Mouse (Mus musculus) v-Abl transformed pro-B cells (cell line): ENCODE results near the gene Gm5901.

Source experiments
- in situ Hi-C, 2 experiments: fragments of 400-800 bp; cut with MboI; formaldehyde crosslinking; loops; one replicate each; pipeline ENCODE4 v1.15.1; 2025; ENCODE audit not compliant: unreplicated experiment in 2 of 2

The Gm5901 gene

GRCm38 (mm10) chr7:105399058-105399934, 24.5 kb downstream of the Gm5901 start:
- in situ Hi-C loops = loop anchor here in 1 of 2 experiments (25.0 kb wide), 2 partner anchors 838 to 1212 kb away; partner anchors contain the start of genes Olfr648 and Olfr649

- in situ Hi-C loops = loop anchor here (10.0 to 25.0 kb wide), 5 partner anchors 212 to 1213 kb away; partner anchors contain the start of genes Hpx (in 1 of the 2), Mrpl17 (in 1 of the 2), Olfr648 (in 1 of the 2) and Olfr649 (in 1 of the 2)
These were observed 25.2 kb downstream of the Gm5901 start, which contains the start of gene Fam160a2 for GRCm38 (mm10) chr7:105399935-105400624. Fam160a2 (minus strand) TSS chr7:105400054.

- in situ Hi-C loops = loop anchor here (10.0 to 25.0 kb wide), 3 partner anchors 208 to 792 kb away; partner anchors contain the start of genes Hpx (in 1 of the 2), Mrpl17 (in 1 of the 2), Olfr655 (in 1 of the 2) and Olfr656 (in 1 of the 2)
These were observed 29.4 kb downstream of the Gm5901 start, which contains the start of gene Cnga4 for GRCm38 (mm10) chr7:105404268-105404667. Cnga4 (plus strand) TSS chr7:105404568.

- in situ Hi-C loops = loop anchor here (10.0 to 25.0 kb wide), 3 partner anchors 206 to 794 kb away; partner anchors contain the start of genes Hpx (in 1 of the 2), Mrpl17 (in 1 of the 2), Olfr655 (in 1 of the 2) and Olfr656 (in 1 of the 2)
These were observed 31.5 kb downstream of the Gm5901 start for GRCm38 (mm10) chr7:105406322-105406721.

GRCm38 (mm10) chr7:105411874-105412632, 37.2 kb downstream of the Gm5901 start:
- in situ Hi-C loops = loop anchor here (10.0 to 25.0 kb wide), 4 partner anchors 103 to 800 kb away; partner anchors contain the start of genes Hpx (in 2 of the 2), Olfr655 (in 1 of the 2), Olfr656 (in 1 of the 2) and Olfr657 (in 1 of the 2)

- in situ Hi-C loops = loop anchor here (10.0 to 25.0 kb wide), 4 partner anchors 100 to 802 kb away; partner anchors contain the start of genes Hpx (in 2 of the 2), Olfr655 (in 1 of the 2), Olfr656 (in 1 of the 2) and Olfr657 (in 1 of the 2)
These were observed 39.5 kb downstream of the Gm5901 start for GRCm38 (mm10) chr7:105414385-105414784.

GRCm38 (mm10) chr7:105416529-105416928, 41.7 kb downstream of the Gm5901 start:
- in situ Hi-C loops = loop anchor here (10.0 to 25.0 kb wide), 4 partner anchors 98 to 804 kb away; partner anchors contain the start of genes Hpx (in 2 of the 2), Olfr655 (in 1 of the 2), Olfr656 (in 1 of the 2) and Olfr657 (in 1 of the 2)

GRCm38 (mm10) chr7:105418106-105418505, 43.3 kb downstream of the Gm5901 start:
- in situ Hi-C loops = loop anchor here (10.0 to 25.0 kb wide), 4 partner anchors 97 to 806 kb away; partner anchors contain the start of genes Hpx (in 2 of the 2), Olfr655 (in 1 of the 2), Olfr656 (in 1 of the 2) and Olfr657 (in 1 of the 2)

- in situ Hi-C loops = loop anchor here (25.0 kb wide), 2 partner anchors 191 to 809 kb away; partner anchors contain the start of genes Hpx (in 1 of the 2), Olfr655 (in 1 of the 2), Olfr656 (in 1 of the 2) and Olfr657 (in 1 of the 2)
These were observed 46.1 kb downstream of the Gm5901 start for GRCm38 (mm10) chr7:105420903-105421302.

GRCm38 (mm10) chr7:105424368-105424767, 49.5 kb downstream of the Gm5901 start:
- in situ Hi-C loops = loop anchor here (25.0 kb wide), 2 partner anchors 188 to 812 kb away; partner anchors contain the start of genes Hpx (in 1 of the 2), Olfr655 (in 1 of the 2), Olfr656 (in 1 of the 2) and Olfr657 (in 1 of the 2)

- in situ Hi-C loops = no loop called here
These were observed 50.7 kb downstream of the Gm5901 start, which contains the start of gene Cckbr for GRCm38 (mm10) chr7:105425424-105426043. Cckbr (plus strand) TSS chr7:105425731.

- in situ Hi-C loops = no loop called here
These were observed 51.2 kb downstream of the Gm5901 start for GRCm38 (mm10) chr7:105426051-105426450.
